Mouse (Mus musculus) intestine, embryonic 15.5 days (tissue): ENCODE measurements around the gene H1f0. TPM values are rescaled to one million over a fixed set of nuclear protein-coding genes. Genes with fewer than 3 reads are reported as not detected.
A peak's percentile ranks its signal among the peaks of the same experiment; 100 is the strongest.
"Not testable (repeated sequence)": the region's sequence is repeated elsewhere in the genome, so short reads cannot be mapped to it uniquely, and the experiment has no call there.

Experiments
- ATAC-seq: fragments of 200-750 bp; cut with Nextera tagmentation; 2 replicates; pipeline ENCODE4 v1.8.0; 2017; ENCODE audit warnings: moderate TSS enrichment, moderate library complexity
- H3K27ac ChIP-seq: fragments of 300-500 bp; sonication (generic); 2 replicates; pipeline ENCODE4 v1.5.1; 2015; ENCODE audit warnings: mild to moderate bottlenecking, inconsistent platforms
- H3K27me3 ChIP-seq: fragments of 300-500 bp; sonication (generic); replicated peaks from 2 replicates; pipeline ENCODE4 v1.6.1; 2015; ENCODE audit warnings: inconsistent platforms
- H3K36me3 ChIP-seq: fragments of 300-500 bp; sonication (generic); 2 replicates; pipeline ENCODE4 v1.6.1; 2015; ENCODE audit warnings: inconsistent platforms
- H3K4me1 ChIP-seq: fragments of 300-500 bp; sonication (generic); replicated peaks from 2 replicates; pipeline ENCODE4 v1.6.1; 2015; ENCODE audit warnings: inconsistent platforms
- H3K4me2 ChIP-seq: fragments of 300-500 bp; sonication (generic); replicated peaks from 2 replicates; pipeline ENCODE4 v1.6.1; 2015; ENCODE audit warnings: mild to moderate bottlenecking, inconsistent platforms
- H3K4me3 ChIP-seq: fragments of 300-500 bp; sonication (generic); replicated peaks from 2 replicates; pipeline ENCODE4 v1.5.1; 2015; ENCODE audit warnings: inconsistent platforms
- H3K9ac ChIP-seq: fragments of 300-500 bp; sonication (generic); 2 replicates; pipeline ENCODE4 v1.6.1; 2015; ENCODE audit warnings: inconsistent platforms
- H3K9me3 ChIP-seq: fragments of 300-500 bp; sonication (generic); 2 replicates; pipeline ENCODE4 v1.6.1; 2016; ENCODE audit warnings: inconsistent platforms
- WGBS: fragments of 180-500 bp; shearing (Covaris S2); methylation state at CpG from one replicate; pipeline ENCODE4 v1.1.7; 2015; 5-methylcytosine and 5-hydroxymethylcytosine counted together
- polyA plus RNA-seq: library from polyadenylated mRNA; unstranded; fragments of >200 nt; fragmentation: Nextera tagmentation; extraction: Ambion mirVana; gene quantifications from 2 replicates; pipeline ENCODE4 v1.2.1, GENCODE M21; 2015

The H1f0 gene
- polyA plus RNA-seq, 1 experiment from 2014 or later, result 523 TPM

- Histone ChIP-seq H3K9ac (no peak overlapping the region), H3K36me3 (peaks cover 33% of the 10 kb centered on the region), H3K9me3 (no peaks in the 10 kb centered on the region), H3K4me3 (no peak overlapping the region), H3K27ac (no peak overlapping the region), H3K4me1 (0 out of 2 replicates have a peak, but pooled peaks cover 3% of the 10 kb centered on the region), H3K4me2 (no peak overlapping the region), H3K27me3 (no peaks in the 10 kb centered on the region)
- WGBS, result 86% methylated on average over 5 of the region's 5 CpGs
- no peak for ATAC-seq
Observed at GRCm38 (mm10) chr15:79007059-79007458, 21.2 kb upstream of the H1f0 start.

GRCm38 (mm10) chr15:79007836-79008235 lies 20.4 kb upstream of the H1f0 start:
- not testable (repeated sequence) for ATAC-seq, H3K4me2 ChIP-seq, H3K27ac ChIP-seq, H3K4me3 ChIP-seq, H3K27me3 ChIP-seq, H3K4me1 ChIP-seq, H3K9me3 ChIP-seq, H3K9ac ChIP-seq
- 90% methylated on average over 6 of the region's 6 CpGs for WGBS
- H3K36me3 ChIP-seq, result peaks cover 31% of the 10 kb centered on the region

GRCm38 (mm10) chr15:79009734-79010133 lies 18.5 kb upstream of the H1f0 start:
- Histone ChIP-seq H3K27ac (no peak overlapping the region), H3K4me1 (0 out of 2 replicates have a peak, but pooled peaks cover 3% of the 10 kb centered on the region), H3K9ac (no peak overlapping the region), H3K9me3 (no peaks in the 10 kb centered on the region), H3K27me3 (no peaks in the 10 kb centered on the region), H3K4me3 (no peak overlapping the region), H3K36me3 (peaks cover 19% of the 10 kb centered on the region), H3K4me2 (no peak overlapping the region)
- 56% methylated on average over 5 of the region's 5 CpGs for WGBS
- no peak for ATAC-seq

- 56% methylated on average over 10 of the region's 10 CpGs for WGBS
- H3K9ac ChIP-seq, result no peak overlapping the region
- ATAC-seq, result no peak
Observed at GRCm38 (mm10) chr15:79011550-79011949, 16.7 kb upstream of the H1f0 start.

GRCm38 (mm10) chr15:79013382-79013781 lies 14.9 kb upstream of the H1f0 start:
- H3K4me1 ChIP-seq, result no peaks in the 10 kb centered on the region; the same call in 1 of the 2 replicates
- H3K4me3 ChIP-seq, result no peak overlapping the region
- H3K36me3 ChIP-seq, result no peaks in the 10 kb centered on the region
- no peaks in the 10 kb centered on the region for H3K9me3 ChIP-seq
- no peak overlapping the region for H3K4me2 ChIP-seq
- no peak for ATAC-seq
- no peak overlapping the region for H3K9ac ChIP-seq
- no peaks in the 10 kb centered on the region for H3K27me3 ChIP-seq
- WGBS, result 55% methylated on average over 7 of the region's 7 CpGs
- H3K27ac ChIP-seq, result no peak overlapping the region

More at GRCm38 (mm10) chr15:79011550-79011949, 16.7 kb upstream of the H1f0 start:
- Histone ChIP-seq H3K27ac (no peak overlapping the region), H3K4me2 (no peak overlapping the region), H3K4me1 (no peaks in the 10 kb centered on the region), H3K4me3 (no peak overlapping the region), H3K27me3 (no peaks in the 10 kb centered on the region), H3K9me3 (no peaks in the 10 kb centered on the region), H3K36me3 (peaks cover 6% of the 10 kb centered on the region)

GRCm38 (mm10) chr15:79018191-79018590 lies 10.1 kb upstream of the H1f0 start:
- ATAC-seq, result no peak
- Histone ChIP-seq H3K36me3 (no peaks in the 10 kb centered on the region), H3K4me2 (no peak overlapping the region), H3K9me3 (no peaks in the 10 kb centered on the region), H3K9ac (no peak overlapping the region), H3K4me3 (no peak overlapping the region), H3K4me1 (peaks cover 8% of the 10 kb centered on the region), H3K27me3 (no peaks in the 10 kb centered on the region), H3K27ac (no peak overlapping the region)
- 36% methylated on average over 4 of the region's 4 CpGs for WGBS

- Histone ChIP-seq H3K4me1 (peaks cover 8% of the 10 kb centered on the region), H3K4me2 (no peak overlapping the region), H3K9me3 (no peaks in the 10 kb centered on the region), H3K9ac (no peak overlapping the region), H3K27me3 (no peaks in the 10 kb centered on the region), H3K27ac (no peak overlapping the region), H3K36me3 (no peaks in the 10 kb centered on the region), H3K4me3 (no peak overlapping the region)
- WGBS, result 56% methylated on average over 3 of the region's 3 CpGs
- no peak for ATAC-seq
Observed at GRCm38 (mm10) chr15:79018886-79019285, 9.4 kb upstream of the H1f0 start.

- Histone ChIP-seq H3K36me3 (no peaks in the 10 kb centered on the region), H3K9ac (no peak overlapping the region), H3K4me3 (no peak overlapping the region), H3K4me1 (peaks cover 34% of the 10 kb centered on the region), H3K27ac (no peak overlapping the region), H3K4me2 (no peak overlapping the region), H3K9me3 (no peaks in the 10 kb centered on the region), H3K27me3 (no peaks in the 10 kb centered on the region)
- peak; percentile 27; the same call in 1 of the 2 replicates for ATAC-seq
- 44% methylated on average over 10 of the region's 10 CpGs for WGBS
Observed at GRCm38 (mm10) chr15:79022671-79023230, 5.5 kb upstream of the H1f0 start.

GRCm38 (mm10) chr15:79023366-79023765 lies 4.9 kb upstream of the H1f0 start:
- peaks cover 34% of the 10 kb centered on the region for H3K4me1 ChIP-seq
- H3K4me2 ChIP-seq, result no peak overlapping the region
- H3K27ac ChIP-seq, result no peak overlapping the region
- no peak overlapping the region for H3K4me3 ChIP-seq
- WGBS, result 25% methylated on average over 1 of the region's 1 CpGs
- no peaks in the 10 kb centered on the region for H3K36me3 ChIP-seq
- no peaks in the 10 kb centered on the region for H3K27me3 ChIP-seq
- H3K9me3 ChIP-seq, result no peaks in the 10 kb centered on the region
- 0 out of 2 replicates have a peak, but pooled peaks have one; percentile 6 for ATAC-seq
- H3K9ac ChIP-seq, result no peak overlapping the region

- Histone ChIP-seq H3K4me3 (no peak overlapping the region), H3K27ac (peak overlapping the region; percentile 59), H3K27me3 (no peaks in the 10 kb centered on the region), H3K9ac (peak overlapping the region; percentile 34), H3K36me3 (no peaks in the 10 kb centered on the region), H3K9me3 (no peaks in the 10 kb centered on the region), H3K4me1 (peaks cover 34% of the 10 kb centered on the region), H3K4me2 (peak overlapping the region; percentile 85)
- no peak for ATAC-seq
- WGBS, result 14% methylated on average over 16 of the region's 18 CpGs
Observed at GRCm38 (mm10) chr15:79025687-79026308, 2.5 kb upstream of the H1f0 start.

GRCm38 (mm10) chr15:79026511-79027290 lies 1.5 kb upstream of the H1f0 start:
- Histone ChIP-seq H3K4me2 (peak overlapping the region; percentile 85), H3K27me3 (no peaks in the 10 kb centered on the region), H3K9ac (peak overlapping the region; percentile 99), H3K9me3 (no peaks in the 10 kb centered on the region), H3K4me3 (peak overlapping the region; percentile 85), H3K27ac (peak overlapping the region; percentile 98), H3K4me1 (peaks cover 41% of the 10 kb centered on the region), H3K36me3 (no peaks in the 10 kb centered on the region)
- ATAC-seq, result no peak
- WGBS, result 48% methylated on average over 14 of the region's 14 CpGs
